Mouse (Mus musculus): ENCODE results near the gene Ntm.

Ntm gene

DNA sequence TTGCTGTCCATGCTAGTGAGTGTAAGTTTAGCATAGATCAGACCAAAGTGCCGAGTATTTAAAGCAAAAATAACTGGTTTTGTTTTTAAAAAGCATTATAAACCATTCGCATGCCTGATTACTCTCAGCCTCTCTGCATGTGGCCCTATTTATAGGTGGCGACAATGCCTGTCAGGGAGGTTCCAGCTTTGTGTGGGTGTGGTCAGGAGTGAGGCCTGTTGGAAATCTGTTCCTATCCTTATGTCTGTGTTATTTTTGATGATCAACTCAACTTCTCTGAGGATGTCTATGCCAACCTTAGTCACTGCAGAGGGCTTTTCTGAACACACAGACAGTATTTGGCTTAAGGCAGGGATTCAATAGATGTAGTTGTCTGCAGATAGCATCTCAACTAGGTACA is 78.9 kb downstream of the Ntm start:
- DNase-seq (ENCODE audit: low spot score in 2 of 2), result no peak

DNA sequence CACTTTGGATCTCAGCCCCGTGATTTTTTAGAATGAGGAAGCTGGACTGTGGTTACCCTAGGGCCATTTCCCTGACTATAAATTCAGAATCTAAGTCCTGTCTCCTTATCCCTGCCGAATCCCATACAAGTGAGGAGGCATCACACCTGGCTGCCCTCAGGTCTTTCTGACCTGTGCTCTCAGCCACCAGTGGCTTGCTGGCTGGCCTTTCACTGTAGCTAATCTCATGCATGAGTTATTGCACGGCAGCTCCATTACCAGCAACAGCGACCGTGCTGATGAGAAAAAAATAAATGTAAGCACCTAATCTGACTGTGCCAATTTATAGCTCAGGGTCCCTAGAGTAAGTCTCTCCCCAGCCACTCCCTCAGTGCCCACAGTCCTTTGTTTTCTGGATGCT is 81.3 kb downstream of the Ntm start:
- no peak for DNase-seq (ENCODE audit: low spot score in 2 of 2)

DNA sequence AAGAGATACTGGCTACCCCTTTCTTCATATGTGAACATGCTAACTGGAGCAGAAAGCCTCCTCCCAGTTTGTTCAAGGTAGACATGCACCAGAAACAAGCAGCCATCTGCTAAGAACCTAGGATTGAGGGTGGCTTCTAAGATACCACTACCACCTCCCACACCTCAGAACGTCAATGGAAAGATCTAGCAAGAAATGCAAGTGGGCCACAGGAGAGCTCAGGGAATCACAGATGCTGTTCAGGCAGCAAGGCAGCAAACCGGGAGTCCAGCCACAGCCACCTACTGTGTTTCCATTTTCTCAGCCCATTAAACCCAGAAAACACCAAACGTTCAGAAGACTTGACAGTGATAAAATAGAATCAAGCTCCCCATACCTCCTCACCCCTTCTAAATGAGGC is 85.4 kb downstream of the Ntm start:
- DNase-seq (ENCODE audit: low spot score in 2 of 2), result no peak

DNA sequence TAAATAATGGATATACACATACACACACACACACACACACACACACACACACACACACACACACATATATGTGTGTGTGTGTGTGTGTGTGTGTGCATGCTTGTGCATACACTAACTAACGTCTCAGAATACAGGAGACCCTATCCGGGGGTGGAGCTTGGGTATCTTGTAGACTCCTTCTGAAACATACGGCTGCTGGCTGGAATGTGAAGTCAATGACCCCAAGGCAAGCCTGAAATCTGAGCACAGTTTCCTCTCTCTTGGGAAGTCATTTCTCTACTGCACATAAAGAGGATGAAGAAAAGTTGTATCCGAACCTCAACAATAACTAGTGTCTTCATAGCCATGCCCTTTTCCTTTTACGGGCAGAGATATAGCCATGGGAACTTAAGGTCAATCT is 95.2 kb downstream of the Ntm start:
- DNase-seq (ENCODE audit: low spot score in 2 of 2), result no peak

DNA sequence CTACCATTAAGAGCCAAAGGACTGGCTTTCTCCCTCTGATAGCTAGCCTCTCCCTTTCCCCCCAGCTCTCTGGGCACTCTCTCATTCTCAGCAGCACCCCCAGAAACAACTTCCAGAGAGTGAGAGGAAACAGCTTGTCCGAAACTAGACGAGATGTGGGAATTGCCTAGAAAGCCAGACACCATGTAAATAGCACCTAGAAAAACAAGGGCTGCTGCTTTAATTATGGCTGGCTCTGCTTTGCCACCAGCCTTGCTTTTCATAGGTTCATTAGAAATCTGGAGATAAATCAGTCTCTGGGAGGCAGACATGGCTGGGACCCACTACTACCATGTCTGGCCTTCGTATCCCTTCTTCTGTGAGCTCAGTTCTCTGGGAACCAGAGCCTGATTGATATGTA is 96.1 kb downstream of the Ntm start:
- no peak for DNase-seq (ENCODE audit: low spot score in 2 of 2)

DNA sequence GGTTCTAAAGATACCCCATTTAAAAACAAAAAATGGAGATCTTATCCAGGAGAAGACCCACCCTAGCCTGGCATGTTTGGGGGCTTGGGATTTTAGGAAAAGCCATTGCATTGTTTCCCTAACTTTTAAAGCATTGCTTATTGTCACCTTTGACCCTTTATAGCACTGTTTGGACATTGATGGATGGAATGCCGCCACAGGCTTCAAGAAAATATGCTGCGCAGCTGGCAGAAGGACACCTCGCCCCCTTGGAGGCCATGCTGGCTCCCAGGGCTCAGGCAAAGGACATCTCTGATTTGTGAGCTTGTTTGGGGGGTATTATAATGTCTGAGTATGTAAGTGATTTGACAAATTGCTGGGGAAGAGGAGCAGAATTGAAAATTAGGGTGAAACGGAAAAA is 96.8 kb downstream of the Ntm start:
- DNase-seq (ENCODE audit: low spot score in 2 of 2), result no peak

DNA sequence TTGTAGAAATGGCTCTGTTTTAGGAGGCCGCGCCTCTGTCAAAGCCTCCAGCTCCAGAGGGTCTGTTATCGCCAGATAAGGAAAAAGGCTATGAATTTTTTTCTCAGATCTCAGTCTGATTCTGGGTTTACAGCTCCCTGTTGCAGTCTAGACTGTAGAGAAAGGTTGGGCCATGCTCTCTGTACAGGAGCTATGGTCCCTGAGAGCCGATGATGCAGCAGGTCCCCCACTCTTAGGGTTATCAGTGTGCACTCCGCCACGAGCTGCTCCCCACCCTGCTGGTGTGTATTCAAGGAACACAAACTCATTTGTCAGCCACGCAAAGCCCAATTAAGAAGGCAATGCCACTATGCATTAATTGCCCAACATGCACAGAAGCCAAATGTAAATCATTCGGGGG is 97.4 kb downstream of the Ntm start:
- no peak for DNase-seq (ENCODE audit: low spot score in 2 of 2)

DNA sequence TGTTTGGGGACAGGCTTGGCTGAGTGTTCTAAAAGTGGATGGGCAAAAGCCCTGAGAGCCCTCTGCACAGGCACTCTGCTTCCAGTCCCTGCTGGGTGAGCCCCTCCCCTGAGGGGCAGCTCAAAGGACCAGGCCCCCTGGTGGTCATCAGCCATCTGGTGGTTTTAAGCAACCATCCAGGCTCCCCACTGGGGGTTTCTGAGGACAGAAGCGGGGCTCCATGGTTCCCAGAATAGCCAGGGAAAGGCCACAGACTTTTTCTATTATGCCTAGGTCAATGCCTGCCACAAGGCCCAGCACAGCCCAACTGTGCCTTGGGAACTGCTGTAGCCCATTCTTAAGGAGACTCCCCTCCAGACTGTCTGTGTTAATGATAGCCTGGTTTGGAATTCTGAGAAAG is 98.1 kb downstream of the Ntm start:
- peak in 1 of 2 experiments; percentile 21 for DNase-seq (ENCODE audit: low spot score in 2 of 2)

DNA sequence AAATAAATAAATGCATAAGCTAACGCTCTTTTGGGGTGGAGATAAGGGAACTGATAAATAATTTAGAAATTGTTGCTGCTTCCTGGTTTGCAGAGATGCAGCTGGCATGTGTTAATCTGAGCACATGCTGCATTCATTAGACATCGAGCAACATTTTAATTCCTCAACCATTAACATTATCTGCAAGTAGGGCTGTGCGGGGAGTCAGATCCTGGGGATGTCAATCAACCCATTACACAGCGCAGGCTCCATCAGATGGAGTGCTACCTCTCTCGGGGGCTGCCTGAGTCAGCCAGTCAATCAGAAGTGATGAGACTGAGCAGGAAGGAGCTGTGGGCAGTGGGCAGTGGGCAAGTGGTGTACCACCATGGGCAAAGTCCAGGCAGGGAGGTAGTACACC is 100.5 kb downstream of the Ntm start:
- no peak for DNase-seq (ENCODE audit: low spot score in 2 of 2)

DNA sequence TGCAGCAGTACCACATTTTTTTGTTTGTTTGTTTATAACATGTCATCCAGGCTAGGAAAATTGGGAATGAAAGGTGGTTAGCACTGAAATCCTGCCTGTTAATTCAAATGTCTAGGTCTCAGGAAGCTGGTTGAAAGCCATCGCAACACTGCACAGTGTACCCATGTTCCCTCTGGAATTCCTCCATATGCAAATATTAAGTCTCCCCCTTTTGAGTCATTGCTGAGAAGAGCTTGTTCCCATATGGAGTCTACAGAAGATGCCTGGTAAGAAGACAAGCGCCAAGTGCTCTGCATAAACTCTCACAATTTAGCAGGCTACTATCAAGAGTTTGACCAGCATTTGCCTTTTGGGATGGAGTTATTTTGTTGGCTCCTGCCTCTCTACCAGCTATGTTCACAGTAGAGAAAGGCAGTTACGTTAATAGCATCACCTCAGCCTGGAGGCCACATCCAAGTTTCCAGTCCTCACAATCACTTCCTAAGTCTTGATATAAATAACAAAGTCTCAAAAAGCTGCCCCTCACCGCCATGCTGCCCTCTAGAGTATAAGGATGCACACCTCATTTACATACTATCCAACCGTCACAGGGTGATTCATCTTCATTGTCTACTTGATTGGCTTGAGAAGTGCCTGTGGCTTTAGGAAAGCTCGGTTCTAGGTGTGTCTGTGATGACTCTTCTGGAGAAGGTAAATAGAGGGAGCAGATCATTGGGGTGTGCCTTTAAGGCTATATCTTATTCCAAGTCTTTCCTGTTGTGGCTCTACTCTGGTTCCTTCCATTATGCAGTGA is 103.5 kb downstream of the Ntm start:
- no peak for DNase-seq (ENCODE audit: low spot score in 2 of 2)

DNA sequence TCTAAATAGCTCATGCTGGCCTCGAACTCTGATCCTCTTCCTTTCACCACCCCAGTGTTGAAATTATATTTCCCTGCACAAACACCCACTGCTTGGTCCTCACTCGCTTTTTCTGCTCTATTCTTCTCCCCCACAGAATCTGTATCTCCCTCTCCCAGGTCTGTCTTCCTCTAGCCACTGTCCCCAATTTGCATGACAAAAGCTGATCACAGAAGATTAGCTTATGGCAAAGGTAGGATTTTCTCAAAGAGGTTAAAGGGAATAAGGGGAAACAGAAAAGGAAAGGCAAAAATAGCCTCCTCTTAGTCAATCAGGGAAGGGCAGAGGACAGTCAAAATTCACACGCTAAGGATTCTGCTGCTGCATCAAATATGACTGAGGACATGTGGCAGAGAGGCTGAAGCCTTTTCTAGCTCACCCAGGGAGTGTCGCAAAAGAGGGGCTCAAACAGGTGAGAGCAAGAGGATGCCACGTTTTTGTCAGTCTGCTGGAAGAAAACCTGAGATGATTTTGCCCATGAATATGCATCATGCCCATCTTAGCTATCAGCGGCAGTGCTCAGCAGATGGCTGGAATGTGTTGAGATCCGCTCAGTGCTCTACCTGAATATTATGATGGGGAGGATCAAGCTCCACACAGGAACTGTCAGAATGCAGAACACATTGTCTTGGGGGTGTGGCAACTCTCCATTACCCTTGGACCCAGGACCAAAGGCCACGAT is 114.0 kb downstream of the Ntm start:
- no peak for DNase-seq (ENCODE audit: low spot score in 2 of 2)

DNA sequence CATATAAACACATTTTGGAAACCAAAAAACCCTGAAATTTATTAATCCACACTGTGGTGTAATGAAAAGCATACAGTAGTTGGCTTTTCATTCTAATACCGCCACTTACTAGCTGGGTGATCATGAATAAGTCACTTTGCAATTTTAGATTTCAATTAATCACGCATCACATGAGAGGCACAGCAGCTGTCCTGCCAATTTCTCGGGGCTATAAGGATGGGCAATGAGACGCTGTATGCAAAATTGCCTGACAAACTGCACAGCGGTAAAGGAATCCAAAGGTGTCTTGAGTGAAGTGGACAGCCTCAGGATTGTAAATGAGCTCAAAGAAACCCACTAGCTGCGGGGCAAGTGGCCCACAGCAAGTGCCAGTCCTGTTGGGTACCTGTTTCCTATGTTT is 125.6 kb downstream of the Ntm start:
- no peak for DNase-seq (ENCODE audit: low spot score in 2 of 2)

DNA sequence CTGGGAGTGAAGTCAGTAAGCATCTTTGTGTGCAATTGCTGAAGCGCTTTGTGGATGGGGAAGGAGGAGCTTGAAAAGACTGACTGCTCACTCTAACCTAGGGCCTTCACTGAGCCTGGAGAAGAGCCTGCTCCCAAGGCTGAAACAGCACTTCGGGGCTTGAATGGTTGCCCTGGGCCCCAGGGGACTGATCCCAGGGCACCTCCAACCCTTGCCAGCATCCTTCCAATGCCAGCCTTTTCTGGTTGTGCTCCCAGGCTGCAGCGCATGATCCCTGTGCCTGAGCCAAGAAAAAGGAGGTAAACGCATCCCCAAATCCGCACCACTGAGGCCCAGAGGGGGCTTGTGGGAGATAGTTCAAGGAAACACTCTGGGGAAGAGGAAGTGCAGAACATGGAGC is 128.0 kb downstream of the Ntm start:
- peak; percentile 37 to 52 for DNase-seq (ENCODE audit: low spot score in 2 of 2)

DNA sequence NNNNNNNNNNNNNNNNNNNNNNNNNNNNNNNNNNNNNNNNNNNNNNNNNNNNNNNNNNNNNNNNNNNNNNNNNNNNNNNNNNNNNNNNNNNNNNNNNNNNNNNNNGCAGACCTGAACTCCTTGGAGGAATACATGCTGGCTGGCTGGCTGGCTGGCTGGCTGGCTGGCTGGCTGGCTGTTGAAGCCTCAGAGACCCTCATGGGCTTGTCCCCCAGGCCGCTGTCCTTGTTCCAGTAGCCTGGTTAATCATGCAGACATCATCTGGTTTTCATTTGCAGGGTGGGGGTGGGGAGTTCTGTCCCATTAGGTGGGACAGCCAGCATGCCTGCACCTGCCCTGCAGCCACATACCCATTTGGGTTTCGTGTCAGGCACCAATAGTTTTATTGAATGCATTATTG is 129.2 kb downstream of the Ntm start:
- DNase-seq (ENCODE audit: low spot score in 2 of 2), result no peak

DNA sequence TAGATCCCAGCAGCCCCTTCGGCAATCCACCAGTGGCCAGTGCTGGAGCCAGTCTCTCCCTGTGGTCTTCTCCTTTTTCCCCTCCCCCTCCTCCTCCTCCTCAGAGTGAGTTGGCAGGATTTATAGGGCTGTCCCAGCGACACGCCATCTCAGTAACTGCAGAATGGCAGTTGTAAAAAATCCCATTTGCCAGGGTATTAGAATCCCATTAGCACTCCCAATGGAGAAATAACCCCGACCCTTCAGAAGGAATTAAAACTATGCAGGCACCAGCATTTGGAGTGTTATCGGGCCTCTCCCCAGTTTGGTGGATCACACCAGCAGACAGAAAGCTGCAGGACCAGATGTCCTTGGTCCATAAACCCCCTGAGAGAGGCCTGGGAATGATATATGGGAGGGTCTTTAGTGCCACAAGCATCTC is 135.7 kb downstream of the Ntm start:
- no peak for DNase-seq (ENCODE audit: low spot score in 2 of 2)

DNA sequence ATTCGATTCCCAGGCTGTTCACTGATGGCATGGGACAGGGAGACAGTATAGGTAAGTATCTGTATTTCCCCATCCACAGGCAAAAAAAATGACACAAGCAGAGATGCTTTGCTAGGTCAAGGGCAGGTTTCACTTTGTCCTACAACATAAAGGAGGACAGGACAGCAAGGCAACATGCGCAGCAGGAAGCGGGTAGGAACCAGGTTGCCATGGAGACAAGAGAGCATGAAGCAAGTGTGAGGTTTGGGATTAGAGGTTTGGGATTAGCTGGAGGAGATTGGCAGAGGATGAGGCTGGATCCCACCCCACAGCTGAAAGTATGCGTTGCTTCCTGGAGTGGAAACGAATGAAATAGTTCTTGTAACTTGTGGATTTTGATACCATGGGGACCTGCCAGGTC is 137.7 kb downstream of the Ntm start:
- DNase-seq (ENCODE audit: low spot score in 2 of 2), result no peak

DNA sequence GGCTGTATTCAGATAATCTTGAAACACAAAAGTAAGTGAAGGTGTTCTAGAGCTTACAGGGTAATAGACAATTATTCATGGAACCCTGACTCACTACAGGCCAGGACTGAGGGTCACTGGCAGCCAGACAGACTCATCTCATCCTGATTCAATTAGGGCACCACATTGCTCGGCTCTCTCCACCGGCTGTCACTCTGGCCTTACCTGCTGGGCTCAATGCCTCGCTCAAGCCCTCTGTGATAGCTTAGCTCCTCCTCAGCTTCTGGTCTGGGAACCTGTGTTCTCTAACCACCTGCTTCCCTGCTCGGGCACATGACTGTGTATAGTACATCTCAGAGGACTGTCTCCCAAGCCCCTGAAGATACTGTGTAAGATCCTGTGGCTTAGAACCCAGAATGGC is 139.2 kb downstream of the Ntm start:
- DNase-seq (ENCODE audit: low spot score in 2 of 2), result no peak

DNA sequence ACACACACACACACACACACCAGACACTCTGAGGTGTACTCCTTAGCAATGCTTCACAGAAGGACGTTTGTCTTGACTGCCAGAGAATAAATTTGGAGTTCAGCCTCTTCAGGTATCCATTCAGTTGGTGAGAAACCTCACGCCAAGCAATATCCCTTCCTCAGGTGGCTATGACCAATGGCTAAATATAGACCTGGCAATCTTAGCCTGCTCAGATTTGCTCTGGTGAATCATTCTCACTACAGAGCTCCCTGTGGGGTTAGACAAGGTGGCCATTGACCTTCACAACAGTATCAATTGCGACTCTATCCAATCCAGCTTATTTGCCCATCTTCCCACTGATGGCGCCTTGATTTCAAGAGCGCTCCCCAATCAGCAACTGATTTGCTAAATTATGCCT is 150.3 kb downstream of the Ntm start:
- no peak for DNase-seq (ENCODE audit: low spot score in 2 of 2)

DNA sequence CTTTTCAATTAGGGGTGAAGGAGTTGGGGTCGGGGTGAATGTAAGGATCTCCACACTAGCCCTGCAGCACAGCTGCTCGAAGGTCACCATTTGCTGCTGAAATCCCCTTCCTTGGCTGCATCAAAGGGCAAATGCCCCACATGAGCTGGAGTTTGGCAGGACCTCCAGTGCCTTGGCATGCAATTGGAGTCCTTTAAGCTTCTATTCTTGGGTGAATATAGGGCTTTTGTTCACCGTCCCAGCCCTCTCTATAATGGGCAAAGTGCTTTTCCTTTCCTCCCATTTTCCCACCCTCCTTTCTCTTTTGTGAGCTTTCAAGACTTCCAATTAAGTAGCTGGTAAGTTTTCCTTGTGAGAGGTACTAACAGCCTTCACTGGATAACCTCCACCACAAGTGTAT is 156.2 kb downstream of the Ntm start:
- DNase-seq (ENCODE audit: low spot score in 2 of 2), result no peak

DNA sequence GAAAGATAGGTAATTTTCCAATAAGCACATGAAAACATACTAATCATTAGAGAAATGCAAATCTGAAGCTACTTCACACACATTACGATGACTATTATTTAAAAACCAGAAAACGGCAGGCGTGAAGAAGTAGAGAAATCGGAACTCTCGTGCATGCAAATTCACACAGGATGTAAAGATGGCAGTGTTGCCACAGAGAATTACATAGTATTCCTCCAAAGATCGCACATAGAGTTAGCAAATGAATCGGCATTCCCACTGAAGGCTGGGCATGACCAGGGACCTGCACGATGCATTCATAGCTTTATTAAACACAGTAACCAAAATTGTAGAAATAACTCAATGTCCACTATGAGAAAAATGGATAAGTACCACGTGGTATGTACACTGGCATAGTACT is 158.5 kb downstream of the Ntm start:
- no peak for DNase-seq (ENCODE audit: low spot score in 2 of 2)

DNA sequence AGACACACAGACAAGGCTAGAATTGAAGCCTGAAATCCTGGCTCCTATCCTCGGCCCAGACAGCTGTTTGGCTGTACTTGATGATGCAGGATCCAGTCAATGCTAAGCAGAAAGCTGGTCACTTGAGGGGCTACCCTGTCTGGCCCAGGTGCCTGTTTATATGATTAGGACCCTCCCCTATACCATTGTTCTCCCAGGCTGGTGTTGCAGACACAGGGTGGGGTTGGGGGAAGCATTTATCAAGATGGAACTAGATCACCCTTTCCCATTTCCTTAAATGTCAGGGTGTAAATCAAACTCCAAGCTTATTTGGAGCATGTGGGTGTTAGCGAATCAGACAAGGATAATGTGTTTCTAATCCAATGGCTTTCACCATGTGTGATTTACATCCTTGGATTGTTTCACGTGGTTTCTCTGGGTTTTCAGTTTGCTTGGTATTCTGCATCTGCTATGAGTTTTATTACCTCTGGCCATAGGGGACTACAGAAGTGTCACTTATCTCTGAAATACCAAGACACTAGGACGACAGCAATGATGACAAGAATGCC is 159.1 kb downstream of the Ntm start:
- DNase-seq (ENCODE audit: low spot score in 2 of 2), result no peak

DNA sequence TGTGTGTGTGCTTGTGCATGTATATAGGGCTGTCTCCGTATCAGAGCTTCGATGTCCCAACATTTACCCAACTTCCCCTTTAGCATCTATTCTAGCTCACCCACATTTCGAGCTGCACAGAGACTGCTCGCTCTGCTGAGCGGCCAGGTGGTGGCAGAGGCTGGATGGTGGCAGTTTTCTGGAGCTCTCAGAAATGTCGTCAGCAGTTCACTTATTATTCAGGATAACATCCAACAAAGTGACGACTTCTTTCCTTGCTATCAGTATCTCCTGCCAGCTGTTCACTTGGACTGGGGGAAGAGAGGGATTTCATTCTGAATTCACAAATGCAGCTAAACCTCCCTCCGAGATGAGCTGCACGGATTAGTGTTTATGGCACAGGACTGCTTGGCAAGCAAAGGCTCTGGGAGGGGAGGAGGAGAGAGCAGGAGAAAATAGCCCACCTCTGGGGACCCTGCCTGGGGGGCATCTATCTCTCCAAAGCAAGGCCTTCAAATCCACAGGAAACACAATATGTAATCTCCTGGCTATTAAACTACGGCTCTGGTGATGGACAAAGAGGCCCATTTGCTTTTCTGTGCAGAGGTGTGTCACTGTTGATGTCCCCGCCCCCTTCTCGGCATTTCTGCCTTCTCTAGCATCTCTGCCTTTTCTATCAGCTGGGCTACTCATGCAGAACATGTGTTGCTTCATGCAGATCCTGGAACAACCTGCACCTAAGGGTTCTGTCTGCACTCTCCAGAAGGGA is 159.8 kb downstream of the Ntm start:
- DNase-seq (ENCODE audit: low spot score in 2 of 2), result peak in 1 of 2 experiments; percentile 26

Measured in cerebellum, postnatal 4 days (tissue).